Mouse (Mus musculus) lung, postnatal 14 days (tissue): ENCODE data around the gene Esrp2.
A peak's percentile ranks its signal among the peaks of the same experiment; 100 is the strongest.

ENCODE experiments used
- DNase-seq: peaks from one replicate; pipeline ENCODE4 v3.0.0; 2021

The Esrp2 gene

GRCm38 (mm10) chr8:106136156-106137130 is at the start of gene Esrp2:
Gene Esrp2 (minus strand): TSS chr8:106136974.
- peak; percentile 78 for DNase-seq

GRCm38 (mm10) chr8:106186394-106186793 is 49.6 kb upstream of the Esrp2 start:
- no peak for DNase-seq

GRCm38 (mm10) chr8:106185628-106186270 is 49.0 kb upstream of the Esrp2 start:
- peak; percentile 28 for DNase-seq

GRCm38 (mm10) chr8:106178428-106178827 is 41.7 kb upstream of the Esrp2 start:
- DNase-seq = no peak

- no peak for DNase-seq
Observed at GRCm38 (mm10) chr8:106177594-106177993, 40.8 kb upstream of the Esrp2 start.

GRCm38 (mm10) chr8:106176891-106177290 is 40.1 kb upstream of the Esrp2 start:
- DNase-seq = no peak

- no peak for DNase-seq
Observed at GRCm38 (mm10) chr8:106173566-106173965, 36.8 kb upstream of the Esrp2 start.

- no peak for DNase-seq
Observed at GRCm38 (mm10) chr8:106169934-106170480, 33.2 kb upstream of the Esrp2 start.

GRCm38 (mm10) chr8:106169017-106169933 is 32.5 kb upstream of the Esrp2 start:
- DNase-seq = peak; percentile 47

GRCm38 (mm10) chr8:106168356-106169016 is 31.7 kb upstream of the Esrp2 start, which contains the start of gene Slc7a6:
Gene Slc7a6 (plus strand): TSS chr8:106168857.
- peak; percentile 88 for DNase-seq

- peak; percentile 84 for DNase-seq
Observed at GRCm38 (mm10) chr8:106165460-106165859, 28.7 kb upstream of the Esrp2 start.

- DNase-seq = no peak
Observed at GRCm38 (mm10) chr8:106163251-106163650, 26.5 kb upstream of the Esrp2 start.

- DNase-seq = no peak
Observed at GRCm38 (mm10) chr8:106159876-106160275, 23.1 kb upstream of the Esrp2 start.

- no peak for DNase-seq
Observed at GRCm38 (mm10) chr8:106158381-106158780, 21.6 kb upstream of the Esrp2 start.

GRCm38 (mm10) chr8:106157419-106157818 is 20.6 kb upstream of the Esrp2 start:
- no peak for DNase-seq

GRCm38 (mm10) chr8:106152876-106153275 is 16.1 kb upstream of the Esrp2 start:
- DNase-seq = no peak

- no peak for DNase-seq
Observed at GRCm38 (mm10) chr8:106151041-106151440, 14.3 kb upstream of the Esrp2 start.

GRCm38 (mm10) chr8:106150653-106151000 is 13.9 kb upstream of the Esrp2 start:
- no peak for DNase-seq

- peak; percentile 92 for DNase-seq
Observed at GRCm38 (mm10) chr8:106149801-106150652, 13.3 kb upstream of the Esrp2 start, which contains the start of gene Pla2g15. Gene Pla2g15 (plus strand): TSS chr8:106150399.

- DNase-seq = no peak
Observed at GRCm38 (mm10) chr8:106149025-106149424, 12.3 kb upstream of the Esrp2 start.
